Mouse (Mus musculus): ENCODE data around the gene Myo3b.

GRCm38 (mm10) chr2:70317850-70318249 lies 278.9 kb downstream of the Myo3b start:
- no peak for TF ChIP-seq GATA1 (IDR thresholded peaks at IDR 0.05; ENCODE audit: borderline replicate concordance, low read length)
- TF ChIP-seq FLI1 (IDR thresholded peaks at IDR 0.05; ENCODE audit: low read length), result no peak

All from megakaryocyte, embryonic 14.5 days (primary cell).